Mouse (Mus musculus) erythroblast, adult 5-6 weeks (primary cell): ENCODE data around the gene Disp3. TPM values are rescaled to one million over a fixed set of nuclear protein-coding genes. Genes with fewer than 3 reads are reported as not detected.
A peak's percentile ranks its signal among the peaks of the same experiment; 100 is the strongest.

ENCODE experiments used
- ATAC-seq: replicated peaks from 2 replicates; pipeline ENCODE4 v1.8.0; 2016; ENCODE audit warnings: moderate number of reproducible peaks, mild to moderate bottlenecking, moderate TSS enrichment, inconsistent platforms; ENCODE audit not compliant: poor library complexity, low FRiP score, severe bottlenecking
- total RNA-seq, 2 experiments: library from RNA; stranded (forward) in 1 of 2; stranded (reverse) in 1 of 2; fragments of 150-400 nt in 1 of 2; fragments of 200-764, 138-1000 nt in 1 of 2; gene quantifications; 2 replicates each; pipeline versions ENCODE4 v1.2.3 to v1.2.4; 2015 to 2017; ENCODE audit warnings: low replicate concordance in 2 of 2

Disp3 gene
- total RNA-seq, 2 experiments from 2014 or later: not detected

GRCm38 (mm10) chr4:148291849-148292248, 4.1 kb upstream of the Disp3 start:
- no peak for ATAC-seq

GRCm38 (mm10) chr4:148291080-148291479, 3.3 kb upstream of the Disp3 start:
- no peak for ATAC-seq

GRCm38 (mm10) chr4:148288055-148288549, 337 bp upstream of the Disp3 start:
- ATAC-seq: peak; percentile 63

- no peak for ATAC-seq
Measured at GRCm38 (mm10) chr4:148287041-148287440, 724 bp downstream of the Disp3 start.

GRCm38 (mm10) chr4:148286226-148287031, 1.3 kb downstream of the Disp3 start:
- no peak for ATAC-seq

GRCm38 (mm10) chr4:148284219-148284618, 3.5 kb downstream of the Disp3 start:
- no peak for ATAC-seq

GRCm38 (mm10) chr4:148276816-148277491, 10.8 kb downstream of the Disp3 start:
- ATAC-seq: no peak; the same call in 1 of the 2 replicates

- ATAC-seq: no peak
Measured at GRCm38 (mm10) chr4:148274671-148275070, 13.1 kb downstream of the Disp3 start.

- no peak for ATAC-seq
Measured at GRCm38 (mm10) chr4:148273229-148273628, 14.5 kb downstream of the Disp3 start.

GRCm38 (mm10) chr4:148271656-148272055, 16.1 kb downstream of the Disp3 start:
- ATAC-seq: no peak

GRCm38 (mm10) chr4:148266973-148267507, 20.7 kb downstream of the Disp3 start:
- ATAC-seq: no peak

- no peak for ATAC-seq
Measured at GRCm38 (mm10) chr4:148259941-148260340, 27.8 kb downstream of the Disp3 start.

GRCm38 (mm10) chr4:148249341-148249740, 38.4 kb downstream of the Disp3 start:
- ATAC-seq: peak; percentile 75; the same call in 1 of the 2 replicates

- no peak for ATAC-seq
Measured at GRCm38 (mm10) chr4:148240387-148240786, 47.4 kb downstream of the Disp3 start.

GRCm38 (mm10) chr4:148239474-148240130, 48.2 kb downstream of the Disp3 start:
- ATAC-seq: no peak

GRCm38 (mm10) chr4:148238919-148239318, 48.8 kb downstream of the Disp3 start:
- no peak for ATAC-seq

GRCm38 (mm10) chr4:148238218-148238617, 49.5 kb downstream of the Disp3 start:
- no peak for ATAC-seq

GRCm38 (mm10) chr4:148236664-148237063, 51.1 kb downstream of the Disp3 start:
- ATAC-seq: no peak

- no peak for ATAC-seq
Measured at GRCm38 (mm10) chr4:148233061-148233460, 54.7 kb downstream of the Disp3 start.

GRCm38 (mm10) chr4:148232615-148233014, 55.1 kb downstream of the Disp3 start:
- no peak for ATAC-seq
